Mouse (Mus musculus): Measurements from ENCODE around the gene Olig3.
"Not testable (repeated sequence)": the region's sequence is repeated elsewhere in the genome, so short reads cannot be mapped to it uniquely, and the experiment has no call there.

Gene Olig3

DNA sequence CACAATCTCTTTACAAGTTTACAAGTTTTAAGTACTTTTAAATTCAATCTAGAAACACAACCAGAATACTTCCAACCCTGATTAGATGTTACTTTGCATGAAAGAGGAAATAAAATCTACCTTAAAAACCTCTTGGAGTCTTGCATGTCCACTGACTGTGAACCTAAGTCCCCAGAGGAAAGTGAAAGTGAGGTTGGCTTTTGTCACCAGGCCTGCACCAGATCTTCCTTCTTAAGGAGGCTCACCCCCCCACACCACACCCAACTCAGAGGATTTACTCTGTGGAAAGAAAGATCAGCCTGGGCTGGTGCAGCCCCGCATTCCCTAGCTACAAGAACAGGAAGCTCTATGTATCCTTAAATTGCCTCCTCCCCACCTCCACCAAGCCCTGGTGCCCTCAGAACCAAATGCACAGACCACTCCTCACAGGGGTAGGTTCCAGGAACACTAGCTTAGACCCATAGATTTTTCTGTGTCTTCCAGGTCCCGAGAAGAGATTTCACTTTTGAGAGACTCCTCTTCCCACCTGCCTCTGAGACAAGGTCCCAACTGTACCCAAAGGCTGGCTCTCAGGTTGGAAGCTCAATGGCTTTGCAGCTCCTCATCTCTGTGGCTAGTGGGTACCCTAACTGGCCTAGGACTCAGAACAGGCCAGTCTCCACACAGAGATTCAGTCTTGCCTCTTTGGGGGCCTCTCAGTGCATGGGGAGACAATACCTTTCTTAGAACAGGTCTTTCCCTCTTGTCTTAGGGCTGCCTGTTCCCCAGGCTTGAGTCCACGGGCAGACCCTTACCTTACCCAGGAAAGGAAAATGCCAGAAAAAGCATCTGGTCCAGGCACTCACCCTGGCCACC lies 4.3 kb downstream of the Olig3 start:
- ATAC-seq (ENCODE audit: insufficient number of reproducible peaks, low FRiP score, low TSS enrichment), result no peak

GRCm38 (mm10) chr10:19361539-19362293 lies 5.4 kb downstream of the Olig3 start:
- no peak for ATAC-seq (ENCODE audit: insufficient number of reproducible peaks, low FRiP score, low TSS enrichment)

- no peak for ATAC-seq (ENCODE audit: insufficient number of reproducible peaks, low FRiP score, low TSS enrichment)
Observed at GRCm38 (mm10) chr10:19362294-19362590, 5.9 kb downstream of the Olig3 start.

DNA sequence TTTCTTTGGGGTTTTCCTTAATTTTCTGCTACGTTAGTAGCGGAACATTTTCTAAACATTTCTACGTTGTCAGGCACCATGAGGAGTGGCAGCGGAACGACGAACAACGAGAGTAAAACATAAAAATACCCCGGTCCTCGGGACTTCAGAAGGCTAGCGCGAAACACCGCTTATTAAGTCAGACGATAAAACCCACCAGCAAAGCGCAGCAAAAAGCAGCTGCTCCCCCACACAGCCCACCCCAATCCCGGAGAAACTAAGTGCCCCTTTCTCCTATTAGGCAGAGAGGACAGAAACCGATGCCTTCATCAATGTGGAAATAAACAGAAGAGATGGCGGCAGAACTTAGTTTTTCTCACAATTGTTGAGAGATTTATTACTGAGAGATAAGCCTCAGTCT lies 6.5 kb downstream of the Olig3 start:
- ATAC-seq (ENCODE audit: insufficient number of reproducible peaks, low FRiP score, low TSS enrichment), result no peak

GRCm38 (mm10) chr10:19363365-19363764 lies 7.0 kb downstream of the Olig3 start:
- ATAC-seq (ENCODE audit: insufficient number of reproducible peaks, low FRiP score, low TSS enrichment), result no peak

GRCm38 (mm10) chr10:19369143-19369542 lies 12.8 kb downstream of the Olig3 start:
- ATAC-seq (ENCODE audit: insufficient number of reproducible peaks, low FRiP score, low TSS enrichment), result no peak

DNA sequence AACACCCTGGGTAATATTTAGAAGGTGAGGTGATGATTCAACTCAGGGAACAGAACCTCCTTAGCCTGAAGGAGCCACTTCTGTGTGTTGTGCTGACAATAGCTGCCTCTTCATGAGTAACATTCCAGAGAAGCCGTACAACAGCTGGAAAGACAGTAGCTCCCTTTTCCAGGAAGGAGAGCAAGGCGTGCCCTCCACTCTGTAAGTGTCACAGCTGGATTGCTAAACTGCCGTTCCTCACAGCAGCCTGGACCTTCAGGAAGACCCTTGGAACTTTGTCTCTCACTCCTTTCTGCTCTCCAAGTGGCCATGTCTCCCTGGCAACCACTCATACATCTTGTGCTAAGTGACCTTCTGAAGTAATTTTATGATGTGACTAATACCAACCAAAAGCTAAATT lies 13.8 kb downstream of the Olig3 start:
- no peak for ATAC-seq (ENCODE audit: insufficient number of reproducible peaks, low FRiP score, low TSS enrichment)

GRCm38 (mm10) chr10:19372263-19372662 lies 15.9 kb downstream of the Olig3 start:
- no peak for ATAC-seq (ENCODE audit: insufficient number of reproducible peaks, low FRiP score, low TSS enrichment)

- peak; percentile 65; the same call in 1 of the 2 replicates for ATAC-seq (ENCODE audit: insufficient number of reproducible peaks, low FRiP score, low TSS enrichment)
Observed at GRCm38 (mm10) chr10:19373797-19374196, 17.5 kb downstream of the Olig3 start.

- no peak for ATAC-seq (ENCODE audit: insufficient number of reproducible peaks, low FRiP score, low TSS enrichment)
Observed at GRCm38 (mm10) chr10:19374311-19374710, 18.0 kb downstream of the Olig3 start.

- ATAC-seq (ENCODE audit: insufficient number of reproducible peaks, low FRiP score, low TSS enrichment), result no peak
Observed at GRCm38 (mm10) chr10:19375838-19376237, 19.5 kb downstream of the Olig3 start.

DNA sequence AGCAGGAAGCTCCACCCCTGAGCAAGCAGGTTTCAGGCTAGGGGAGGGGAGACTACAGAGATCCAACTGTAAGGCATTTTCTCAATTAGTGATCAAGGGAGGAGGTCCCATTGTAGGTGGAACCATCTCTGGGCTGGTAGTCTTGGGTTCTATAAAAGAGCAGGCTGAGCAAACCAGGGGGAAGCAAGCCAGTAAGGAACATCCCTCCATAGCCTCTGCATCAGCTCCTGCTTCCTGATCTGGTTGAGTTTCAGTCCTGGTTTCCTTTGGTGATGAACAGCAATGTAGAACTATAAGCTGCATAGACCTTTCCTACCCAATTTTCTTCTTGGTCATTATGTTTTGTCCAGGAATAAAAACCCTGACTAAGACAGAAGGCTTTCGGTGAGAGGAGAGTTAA lies 24.6 kb downstream of the Olig3 start:
- ATAC-seq (ENCODE audit: insufficient number of reproducible peaks, low FRiP score, low TSS enrichment), result not testable (repeated sequence)

DNA sequence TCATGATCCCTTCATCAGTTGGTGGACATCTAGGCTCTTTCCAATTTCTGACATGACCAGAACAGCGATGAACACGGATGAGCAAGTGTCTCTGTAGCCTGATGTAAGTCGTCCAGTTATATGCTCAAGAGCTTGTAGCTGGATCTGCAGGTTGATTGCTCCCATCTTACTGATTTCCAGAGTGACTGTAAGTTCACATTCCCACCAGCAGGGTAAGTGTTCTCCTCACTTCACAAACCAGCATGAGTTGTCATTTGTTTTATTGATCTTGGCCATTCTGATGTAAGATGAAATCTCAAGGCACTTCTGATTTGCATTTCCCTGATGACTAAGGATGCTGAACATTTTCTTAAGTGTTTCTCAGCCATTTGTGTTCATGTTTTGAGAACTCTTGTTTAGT lies 27.8 kb downstream of the Olig3 start:
- ATAC-seq (ENCODE audit: insufficient number of reproducible peaks, low FRiP score, low TSS enrichment), result no peak

GRCm38 (mm10) chr10:19391819-19392218 lies 35.5 kb downstream of the Olig3 start:
- ATAC-seq (ENCODE audit: insufficient number of reproducible peaks, low FRiP score, low TSS enrichment), result no peak

- ATAC-seq (ENCODE audit: insufficient number of reproducible peaks, low FRiP score, low TSS enrichment), result no peak
Observed at GRCm38 (mm10) chr10:19396485-19397137, 40.3 kb downstream of the Olig3 start.

GRCm38 (mm10) chr10:19397396-19397795 lies 41.1 kb downstream of the Olig3 start:
- ATAC-seq (ENCODE audit: insufficient number of reproducible peaks, low FRiP score, low TSS enrichment), result no peak

GRCm38 (mm10) chr10:19401136-19401535 lies 44.8 kb downstream of the Olig3 start:
- no peak for ATAC-seq (ENCODE audit: insufficient number of reproducible peaks, low FRiP score, low TSS enrichment)

- ATAC-seq (ENCODE audit: insufficient number of reproducible peaks, low FRiP score, low TSS enrichment), result no peak
Observed at GRCm38 (mm10) chr10:19404401-19404800, 48.1 kb downstream of the Olig3 start.

DNA sequence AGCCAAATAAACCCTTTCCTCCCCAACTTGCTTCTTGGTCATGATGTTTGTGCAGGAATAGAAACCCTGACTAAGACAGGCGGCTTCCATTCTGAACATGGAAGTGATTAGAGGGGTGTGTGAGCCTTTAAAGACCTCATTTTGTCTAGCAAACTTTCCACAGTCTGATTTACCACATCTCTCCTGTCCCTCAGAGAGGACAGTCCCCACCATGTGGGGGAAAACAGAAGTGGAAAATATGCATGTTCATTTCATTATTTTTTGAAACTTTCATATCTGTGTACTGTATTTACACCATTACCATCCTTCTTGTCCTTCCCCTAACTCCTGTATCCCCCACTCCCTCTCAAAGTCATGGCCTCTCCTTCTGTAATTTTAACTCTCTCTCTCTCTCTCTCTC lies 49.6 kb downstream of the Olig3 start:
- no peak for ATAC-seq (ENCODE audit: insufficient number of reproducible peaks, low FRiP score, low TSS enrichment)

GRCm38 (mm10) chr10:19407168-19407567 lies 50.8 kb downstream of the Olig3 start:
- no peak for ATAC-seq (ENCODE audit: insufficient number of reproducible peaks, low FRiP score, low TSS enrichment)

Measured in cerebellum, adult (tissue).